Mouse (Mus musculus) midbrain, embryonic 11.5 days (tissue): Measurements from ENCODE around the gene Efemp2. TPM values are rescaled to one million over a fixed set of nuclear protein-coding genes. Genes with fewer than 3 reads are reported as not detected.
A peak's percentile ranks its signal among the peaks of the same experiment; 100 is the strongest.

ENCODE experiments used
- ATAC-seq: fragments of 200-750 bp; cut with Nextera tagmentation; 2 replicates; pipeline ENCODE4 v1.8.0; 2017; ENCODE audit warnings: moderate TSS enrichment, moderate library complexity; ENCODE audit not compliant: low FRiP score
- DNase-seq: peaks from one replicate; pipeline ENCODE4 v3.0.0; 2015; ENCODE audit warnings: low spot score; ENCODE audit errors: missing footprints
- H3K27ac ChIP-seq: fragments of 300-500 bp; sonication (generic); 2 replicates; pipeline ENCODE4 v1.5.1; 2014; ENCODE audit warnings: low read depth, low read length
- H3K27me3 ChIP-seq: fragments of 300-500 bp; sonication (generic); 2 replicates; pipeline ENCODE4 v1.6.1; 2014; ENCODE audit warnings: mild to moderate bottlenecking, low read length, moderate library complexity, mixed read lengths; ENCODE audit not compliant: control insufficient read depth, insufficient read depth
- H3K36me3 ChIP-seq: fragments of 300-500 bp; sonication (generic); 2 replicates; pipeline ENCODE4 v1.6.1; 2014; ENCODE audit warnings: mild to moderate bottlenecking, low read length, moderate library complexity, mixed read lengths; ENCODE audit not compliant: control insufficient read depth, insufficient read depth
- H3K4me1 ChIP-seq: fragments of 300-500 bp; sonication (generic); 2 replicates; pipeline ENCODE4 v1.6.1; 2014; ENCODE audit warnings: low read length; ENCODE audit not compliant: control insufficient read depth, insufficient read depth
- H3K4me2 ChIP-seq: fragments of 300-500 bp; sonication (generic); 2 replicates; pipeline ENCODE4 v1.6.1; 2014; ENCODE audit warnings: mild to moderate bottlenecking, moderate library complexity
- H3K4me3 ChIP-seq: fragments of 300-500 bp; sonication (generic); 2 replicates; pipeline ENCODE4 v1.5.1; 2014; ENCODE audit warnings: low read depth, low read length
- H3K9ac ChIP-seq: fragments of 300-500 bp; sonication (generic); 2 replicates; pipeline ENCODE4 v1.6.1; 2014; ENCODE audit warnings: low read length
- H3K9me3 ChIP-seq: fragments of 300-500 bp; sonication (generic); 2 replicates; pipeline ENCODE4 v1.6.1; 2016; ENCODE audit warnings: low read length; ENCODE audit not compliant: control insufficient read depth
- WGBS: fragments of 180-500 bp; shearing (Covaris S2); extraction: QIAGEN DNeasy Blood & Tissue Kit; methylation state at CpG from one replicate; pipeline ENCODE4 v1.1.7; 2014; 5-methylcytosine and 5-hydroxymethylcytosine counted together
- polyA plus RNA-seq: library from polyadenylated mRNA; unstranded; fragments of >200 nt; fragmentation: Nextera tagmentation; extraction: Ambion mirVana; gene quantifications from 2 replicates; pipeline ENCODE4 v1.2.1, GENCODE M21; 2014

Gene Efemp2
- polyA plus RNA-seq, 1 experiment from 2014 or later, result 52.7 TPM

DNA sequence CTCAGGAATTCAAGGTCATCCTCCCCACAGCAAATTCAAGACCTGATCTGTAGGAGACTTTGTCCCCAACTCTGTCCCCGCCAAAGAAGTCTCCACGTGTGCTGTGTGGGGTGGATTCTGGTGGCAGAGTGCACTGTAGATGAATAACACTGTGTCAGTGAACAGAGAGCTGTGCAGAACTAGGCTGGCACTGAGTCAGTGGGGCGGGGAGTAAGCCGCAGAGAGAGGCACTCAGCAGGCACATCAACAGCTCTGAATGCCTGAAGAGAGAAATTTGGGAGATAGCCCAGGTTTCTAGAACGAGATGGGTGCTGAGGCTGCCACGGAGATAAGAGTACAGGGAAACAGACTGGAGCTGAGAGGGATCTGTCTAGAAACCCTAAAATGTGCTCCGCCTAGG is 14.7 kb upstream of the Efemp2 start:
- ATAC-seq (no peak), DNase-seq (no peak)
- Histone ChIP-seq H3K27ac (no peak overlapping the region), H3K4me1 (peaks cover 33% of the 10 kb centered on the region), H3K4me2 (no peak overlapping the region), H3K9ac (no peak overlapping the region), H3K9me3 (no peaks in the 10 kb centered on the region), H3K4me3 (no peak overlapping the region), H3K36me3 (no peaks in the 10 kb centered on the region), H3K27me3 (0 out of 2 replicates have a peak, but pooled peaks cover 3% of the 10 kb centered on the region)
- WGBS, result 74% methylated on average over 7 of the region's 7 CpGs

- 33% methylated on average over 3 of the region's 3 CpGs for WGBS
- H3K36me3 ChIP-seq, result no peaks in the 10 kb centered on the region
- H3K4me3 ChIP-seq, result peak overlapping the region; percentile 82
- ATAC-seq (no peak), DNase-seq (no peak)
- peak overlapping the region; percentile 30; the same call in 1 of the 2 replicates for H3K27ac ChIP-seq
- 0 out of 2 replicates have a peak, but pooled peaks cover 3% of the 10 kb centered on the region for H3K27me3 ChIP-seq
- peak overlapping the region; percentile 86 for H3K9ac ChIP-seq
- no peaks in the 10 kb centered on the region for H3K9me3 ChIP-seq
- H3K4me1 ChIP-seq, result peaks cover 36% of the 10 kb centered on the region
- H3K4me2 ChIP-seq, result peak overlapping the region; percentile 91
Measured at GRCm38 (mm10) chr19:5459896-5460295, 13.9 kb upstream of the Efemp2 start.

DNA sequence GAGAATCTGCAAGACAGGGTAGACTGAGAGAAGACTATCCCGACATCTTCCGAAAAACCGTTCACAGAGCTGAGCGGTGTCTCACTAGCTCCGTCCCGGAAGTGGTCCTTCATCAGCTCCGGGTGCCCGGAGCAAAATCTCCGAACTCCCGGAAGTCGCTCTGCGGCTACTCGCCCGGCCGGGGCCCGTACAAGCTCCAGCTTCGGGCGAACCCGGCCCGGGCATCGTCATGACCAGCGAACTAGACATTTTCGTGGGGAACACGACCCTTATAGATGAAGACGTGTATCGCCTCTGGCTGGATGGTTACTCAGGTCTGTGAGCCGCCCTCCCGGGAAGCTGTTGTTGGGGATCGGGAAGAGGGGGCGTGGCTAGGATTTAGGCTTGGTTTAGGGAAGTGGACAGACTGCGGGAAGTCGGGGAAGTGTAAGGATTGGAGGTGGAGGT is 13.3 kb upstream of the Efemp2 start, which contains the start of gene Fibp:
Gene Fibp, plus strand, starts transcription at position 151 of the 447 bp plus-strand sequence.
- H3K4me3 ChIP-seq, result peak within 1 kb of the TSS; percentile 82
- DNase-seq (peak; percentile 100), ATAC-seq (peak; percentile 45)
- 0 out of 2 replicates have a peak, but pooled peaks cover 3% of the 10 kb centered on the region for H3K27me3 ChIP-seq
- H3K4me2 ChIP-seq, result peak within 1 kb of the TSS; percentile 91
- no peaks in the 10 kb centered on the region for H3K9me3 ChIP-seq
- H3K9ac ChIP-seq, result peak within 1 kb of the TSS; percentile 86
- peak within 1 kb of the TSS; percentile 30; the same call in 1 of the 2 replicates for H3K27ac ChIP-seq
- no peaks in the 10 kb centered on the region for H3K36me3 ChIP-seq
- peaks cover 31% of the 10 kb centered on the region for H3K4me1 ChIP-seq
- WGBS, result under 1% methylated on average over 32 of the region's 32 CpGs

DNA sequence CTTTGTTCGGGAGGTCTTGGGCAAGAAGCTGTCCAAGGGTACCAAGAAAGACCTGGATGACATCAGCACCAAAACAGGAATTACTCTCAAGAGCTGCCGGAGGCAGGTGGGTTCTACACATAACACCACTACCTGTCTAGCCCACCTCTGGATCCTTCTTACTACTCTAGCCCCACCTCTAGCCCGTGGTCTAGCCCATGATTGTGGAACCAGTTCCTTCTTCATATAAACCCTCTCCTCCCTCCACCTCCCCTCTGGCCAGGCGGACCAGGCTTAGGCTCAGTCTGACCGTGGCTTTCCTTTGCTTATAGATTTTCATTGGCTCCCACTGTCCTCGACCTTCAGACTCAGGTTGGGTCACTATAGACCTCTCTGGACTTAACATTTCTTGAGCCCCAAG is 12.3 kb upstream of the Efemp2 start:
- Histone ChIP-seq H3K9me3 (no peaks in the 10 kb centered on the region), H3K4me1 (peaks cover 22% of the 10 kb centered on the region), H3K27me3 (0 out of 2 replicates have a peak, but pooled peaks cover 3% of the 10 kb centered on the region), H3K9ac (no peak overlapping the region), H3K36me3 (0 out of 2 replicates have a peak, but pooled peaks cover 4% of the 10 kb centered on the region), H3K4me2 (peak overlapping the region; percentile 91), H3K4me3 (peak overlapping the region; percentile 82; the same call in 1 of the 2 replicates), H3K27ac (no peak overlapping the region)
- no peak for DNase-seq
- 89% methylated on average over 6 of the region's 6 CpGs for WGBS
- ATAC-seq, result no peak

DNA sequence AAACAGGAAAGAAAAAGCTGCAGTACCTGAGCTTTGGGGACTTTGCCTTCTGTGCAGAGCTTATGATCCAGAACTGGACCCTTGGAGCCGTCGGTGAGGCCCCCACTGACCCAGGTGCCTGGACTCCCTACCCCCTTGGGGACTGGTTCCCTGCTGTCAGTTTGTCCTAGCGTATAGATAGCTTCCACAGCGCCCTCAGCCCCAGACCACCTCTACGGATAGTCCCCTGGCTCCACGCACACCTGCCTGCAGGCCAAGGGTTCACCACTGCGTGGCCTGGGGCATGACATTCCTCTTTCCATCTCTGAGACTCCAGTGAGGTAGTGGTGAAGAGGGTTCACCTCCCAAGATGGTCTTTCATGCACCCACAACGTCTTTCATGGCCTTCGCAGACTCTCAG is 10.5 kb upstream of the Efemp2 start:
- no peak overlapping the region for H3K4me2 ChIP-seq
- 89% methylated on average over 9 of the region's 9 CpGs for WGBS
- no peaks in the 10 kb centered on the region for H3K9me3 ChIP-seq
- 0 out of 2 replicates have a peak, but pooled peaks cover 3% of the 10 kb centered on the region for H3K27me3 ChIP-seq
- no peak overlapping the region for H3K4me3 ChIP-seq
- DNase-seq, result no peak
- no peak for ATAC-seq
- 0 out of 2 replicates have a peak, but pooled peaks cover 4% of the 10 kb centered on the region for H3K36me3 ChIP-seq
- peaks cover 14% of the 10 kb centered on the region for H3K4me1 ChIP-seq
- H3K27ac ChIP-seq, result no peak overlapping the region
- no peak overlapping the region for H3K9ac ChIP-seq

DNA sequence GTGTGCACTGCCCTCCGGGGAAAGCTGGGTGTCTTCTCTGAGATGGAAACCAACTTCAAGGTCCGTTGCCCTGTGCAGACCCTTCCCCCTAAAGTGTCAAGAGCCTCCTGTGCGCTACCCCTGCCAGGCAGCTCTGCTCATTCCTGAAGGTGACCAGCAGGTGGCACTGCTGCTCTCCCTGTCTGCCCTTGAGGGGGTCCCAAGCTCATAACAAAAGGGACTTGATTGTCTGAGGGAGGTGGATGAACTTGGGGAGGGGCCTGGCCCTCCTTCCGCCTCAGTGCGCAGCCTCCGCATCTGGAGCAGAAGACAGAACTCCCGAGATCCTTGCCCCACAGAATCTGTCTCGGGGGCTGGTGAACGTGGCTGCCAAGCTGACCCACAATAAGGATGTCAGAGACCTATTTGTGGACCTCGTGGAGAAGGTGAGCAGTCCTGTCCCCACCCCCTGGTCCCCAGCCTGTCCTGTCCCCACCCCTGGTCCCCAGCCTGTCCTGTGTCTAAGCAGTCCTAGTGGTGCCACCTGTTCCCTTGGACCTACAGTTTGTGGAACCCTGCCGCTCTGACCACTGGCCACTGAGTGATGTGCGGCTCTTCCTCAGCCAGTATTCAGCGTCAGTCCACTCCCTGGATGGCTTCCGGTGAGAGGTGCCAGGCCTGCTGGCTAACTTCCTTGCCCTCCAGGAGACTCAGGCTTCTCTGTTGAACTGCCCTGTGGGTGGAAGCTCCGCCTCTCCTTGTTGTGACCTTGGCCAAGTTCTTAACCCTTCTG is 9.8 kb upstream of the Efemp2 start:
- 0 out of 2 replicates have a peak, but pooled peaks cover 4% of the 10 kb centered on the region for H3K36me3 ChIP-seq
- peaks cover 14% of the 10 kb centered on the region for H3K4me1 ChIP-seq
- ATAC-seq (peak; percentile 74), DNase-seq (peak; percentile 96)
- H3K9me3 ChIP-seq, result no peaks in the 10 kb centered on the region
- H3K4me2 ChIP-seq, result peak overlapping the region; percentile 35
- 0 out of 2 replicates have a peak overlapping the region, but pooled peaks have one; percentile 15 for H3K4me3 ChIP-seq
- H3K27me3 ChIP-seq, result no peaks in the 10 kb centered on the region
- H3K27ac ChIP-seq, result peak overlapping the region; percentile 54
- 53% methylated on average over 15 of the region's 15 CpGs for WGBS
- peak overlapping the region; percentile 55 for H3K9ac ChIP-seq

GRCm38 (mm10) chr19:5465037-5465436 is 8.7 kb upstream of the Efemp2 start:
- Histone ChIP-seq H3K27me3 (no peaks in the 10 kb centered on the region), H3K27ac (no peak overlapping the region), H3K4me1 (peaks cover 12% of the 10 kb centered on the region), H3K36me3 (0 out of 2 replicates have a peak, but pooled peaks cover 4% of the 10 kb centered on the region), H3K9ac (no peak overlapping the region), H3K4me2 (no peak overlapping the region), H3K9me3 (no peaks in the 10 kb centered on the region), H3K4me3 (no peak overlapping the region)
- ATAC-seq, result no peak
- no peak for DNase-seq
- WGBS, result 96% methylated on average over 8 of the region's 8 CpGs

GRCm38 (mm10) chr19:5466916-5467500 is 6.7 kb upstream of the Efemp2 start:
- no peaks in the 10 kb centered on the region for H3K9me3 ChIP-seq
- 0 out of 2 replicates have a peak, but pooled peaks cover 4% of the 10 kb centered on the region for H3K36me3 ChIP-seq
- DNase-seq, result no peak
- H3K4me3 ChIP-seq, result no peak overlapping the region
- no peaks in the 10 kb centered on the region for H3K27me3 ChIP-seq
- ATAC-seq, result no peak
- H3K4me2 ChIP-seq, result no peak overlapping the region
- H3K9ac ChIP-seq, result no peak overlapping the region
- peaks cover 5% of the 10 kb centered on the region for H3K4me1 ChIP-seq
- WGBS, result 94% methylated on average over 6 of the region's 6 CpGs
- no peak overlapping the region for H3K27ac ChIP-seq

GRCm38 (mm10) chr19:5468374-5468773 is 5.4 kb upstream of the Efemp2 start, which contains the start of gene Ctsw:
TSS of gene Ctsw (minus strand) at chr19:5468507.
- WGBS, result 65% methylated on average over 5 of the region's 5 CpGs
- no peak within 1 kb of the TSS for H3K4me3 ChIP-seq
- H3K36me3 ChIP-seq, result 0 out of 2 replicates have a peak, but pooled peaks cover 4% of the 10 kb centered on the region
- H3K4me1 ChIP-seq, result peaks cover 5% of the 10 kb centered on the region
- no peak for ATAC-seq
- H3K27ac ChIP-seq, result no peak within 1 kb of the TSS
- no peak for DNase-seq
- H3K4me2 ChIP-seq, result no peak within 1 kb of the TSS
- H3K9ac ChIP-seq, result no peak within 1 kb of the TSS
- H3K9me3 ChIP-seq, result no peaks in the 10 kb centered on the region
- 0 out of 2 replicates have a peak, but pooled peaks cover under 1% of the 10 kb centered on the region for H3K27me3 ChIP-seq
